Mouse (Mus musculus) cerebellum, adult 2 months (tissue): ENCODE measurements around the gene Gjc1.

Experiments used
- CTCF ChIP-seq: fragments of 200-500 bp; IDR thresholded peaks from 2 replicates; pipeline ENCODE4 v1.5.1; 2011; ENCODE audit warnings: low read depth, mild to moderate bottlenecking, control low read depth, low read length, moderate library complexity, borderline replicate concordance; ENCODE audit not compliant: insufficient read depth
- POLR2A ChIP-seq: fragments of 200-500 bp; IDR thresholded peaks from 2 replicates; pipeline ENCODE4 v1.6.1; 2011; ENCODE audit warnings: low read length, control low read depth, borderline replicate concordance; ENCODE audit not compliant: insufficient read depth

- TF ChIP-seq POLR2A (no peak), CTCF (no peak)
Observed at GRCm38 (mm10) chr11:102826476-102826875, 7.0 kb upstream of the Gjc1 start.
